In the genomic region with DNA sequence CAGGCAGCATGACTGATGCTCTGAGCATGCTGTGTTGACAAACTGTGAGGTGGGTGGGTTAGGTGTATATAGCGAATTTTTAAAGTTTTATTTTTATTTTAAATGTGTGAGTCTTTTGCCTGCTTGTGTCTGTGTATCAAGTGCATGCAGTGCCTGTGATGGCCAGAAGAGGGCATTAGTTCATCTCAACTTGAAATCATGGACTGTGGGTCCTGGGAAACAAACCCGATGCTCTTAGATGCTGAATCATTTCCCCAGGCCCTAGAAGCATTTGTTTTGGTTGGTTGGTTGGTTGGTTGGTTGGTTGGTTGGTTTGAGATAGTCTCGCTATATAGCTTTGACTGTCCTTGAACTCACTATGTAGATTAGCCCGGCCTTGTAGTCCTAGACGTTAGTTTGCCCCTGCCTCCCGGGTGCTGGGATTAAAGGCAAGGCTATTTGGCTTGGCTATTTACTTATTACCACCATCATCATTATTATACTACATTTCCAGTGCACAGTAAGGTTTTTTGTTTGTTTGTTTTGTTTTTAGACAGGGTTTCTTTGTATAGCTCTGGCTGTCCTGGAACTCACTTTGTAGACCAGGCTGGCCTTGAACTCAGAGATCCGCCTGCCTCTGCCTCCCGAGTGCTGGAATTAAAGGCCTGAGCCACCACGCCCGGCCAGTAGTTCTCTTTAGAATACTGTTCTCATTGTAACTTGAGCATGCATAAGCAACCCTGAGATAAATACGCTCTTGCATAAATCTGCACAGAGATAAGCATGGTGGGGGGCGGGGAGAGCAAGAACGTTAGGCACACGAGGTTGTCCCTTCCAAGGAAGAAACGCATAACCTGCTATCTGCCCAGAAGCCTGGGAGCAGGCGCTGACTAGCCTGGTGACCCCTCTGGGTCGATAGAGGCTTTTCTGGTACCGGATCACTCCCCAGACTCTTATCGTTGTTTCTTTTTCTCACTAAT, we compare ENCODE assay signal across 1 mouse cellular context.
TF ChIP-seq lines count a peak whose summit lies in the region.

No protein-coding gene starts in this region.

TF ChIP-seq in CH12.LX, 34 proteins besides CTCF, POLR2A, EP300 and RAD21:
- no peak for TF ChIP-seq MXI1 (IDR thresholded peaks at IDR 0.05; ENCODE audit: low read depth, low read length)
- TF ChIP-seq TCF12 (IDR thresholded peaks at IDR 0.05; ENCODE audit: low read depth, low read length) = peak; percentile 16; the same call in 1 of the 2 replicates
- 0 out of 2 replicates have a peak, but pooled peaks have one; percentile 8 for TF ChIP-seq JUND (conservative IDR thresholded peaks at IDR 0.05; ENCODE audit: low read depth, low read length)
- TF ChIP-seq E2F4 (IDR thresholded peaks at IDR 0.05; ENCODE audit: insufficient replicate concordance, low read depth, low read length) = no peak
- 0 out of 2 replicates have a peak, but pooled peaks have one; percentile 21 for TF ChIP-seq MYC (IDR thresholded peaks at IDR 0.05; ENCODE audit: low read depth, low read length)
- TF ChIP-seq SMC3 (IDR thresholded peaks at IDR 0.05; ENCODE audit: low read depth, low read length) = peak; percentile 32
